Mouse (Mus musculus): ENCODE measurements at regions not wholly inside any gene's neighbourhood (a gene's known extent, or its start where the extent isn't known, plus 50 kb on each side); places are given as distances from the start of the nearest gene placed in this dataset.

- TF ChIP-seq POLR2A (IDR thresholded peaks at IDR 0.05; ENCODE audit: insufficient read length, low read depth), result no peak
- no peak for TF ChIP-seq USF1 (IDR thresholded peaks at IDR 0.05; ENCODE audit: low read depth)
- TF ChIP-seq MYOD1 (IDR thresholded peaks at IDR 0.05; ENCODE audit: control insufficient read depth in 1 of 3, insufficient read length in 2 of 3, low read depth in 2 of 3), result no peak
- TF ChIP-seq MAX (IDR thresholded peaks at IDR 0.05; ENCODE audit: low read depth), result no peak
These were observed 55.4 kb upstream of the Il33 start for GRCm38 (mm10) chr19:29869526-29869925.

Data from myocyte (in vitro differentiated cells).